Mouse (Mus musculus) natural killer cell, adult 2 months (primary cell): ENCODE results near the gene Stim2.
A peak's percentile ranks its signal among the peaks of the same experiment; 100 is the strongest.

Source experiments
- DNase-seq, 2 experiments: peaks; one replicate each; pipeline ENCODE4 v3.0.0; 2022; ENCODE audit warnings: low spot score in 2 of 2

Gene Stim2

GRCm38 (mm10) chr5:54046432-54046831 is 48.1 kb downstream of the Stim2 start:
- no peak for DNase-seq

GRCm38 (mm10) chr5:54049145-54049733 is 50.9 kb downstream of the Stim2 start:
- DNase-seq, result no peak

GRCm38 (mm10) chr5:54049940-54050339 is 51.6 kb downstream of the Stim2 start:
- no peak for DNase-seq

- DNase-seq, result no peak
These were observed 52.8 kb downstream of the Stim2 start for GRCm38 (mm10) chr5:54051056-54051455.

- no peak for DNase-seq
These were observed 53.9 kb downstream of the Stim2 start for GRCm38 (mm10) chr5:54052205-54052604.

- no peak for DNase-seq
These were observed 55.5 kb downstream of the Stim2 start for GRCm38 (mm10) chr5:54053673-54054366.

GRCm38 (mm10) chr5:54056266-54056665 is 58.0 kb downstream of the Stim2 start:
- DNase-seq, result no peak

- no peak for DNase-seq
These were observed 61.7 kb downstream of the Stim2 start for GRCm38 (mm10) chr5:54059998-54060397.

GRCm38 (mm10) chr5:54062079-54062478 is 63.8 kb downstream of the Stim2 start:
- no peak for DNase-seq

- no peak for DNase-seq
These were observed 69.3 kb downstream of the Stim2 start for GRCm38 (mm10) chr5:54067591-54067990.

- no peak for DNase-seq
These were observed 72.2 kb downstream of the Stim2 start for GRCm38 (mm10) chr5:54070549-54070948.

- DNase-seq, result no peak
These were observed 73.0 kb downstream of the Stim2 start for GRCm38 (mm10) chr5:54071288-54071687.

GRCm38 (mm10) chr5:54071705-54072104 is 73.4 kb downstream of the Stim2 start:
- no peak for DNase-seq

- no peak for DNase-seq
These were observed 75.0 kb downstream of the Stim2 start for GRCm38 (mm10) chr5:54073291-54073690.

GRCm38 (mm10) chr5:54079997-54080396 is 81.7 kb downstream of the Stim2 start:
- no peak for DNase-seq

- no peak for DNase-seq
These were observed 89.6 kb downstream of the Stim2 start for GRCm38 (mm10) chr5:54087912-54088311.

GRCm38 (mm10) chr5:54098219-54098618 is 99.9 kb downstream of the Stim2 start:
- DNase-seq, result no peak

- peak; percentile 40 to 46 for DNase-seq
These were observed 102.6 kb downstream of the Stim2 start for GRCm38 (mm10) chr5:54100916-54101315.

- peak; percentile 64 for DNase-seq
These were observed 103.0 kb downstream of the Stim2 start for GRCm38 (mm10) chr5:54101318-54101717.

- no peak for DNase-seq
These were observed 103.7 kb downstream of the Stim2 start for GRCm38 (mm10) chr5:54101960-54102359.

GRCm38 (mm10) chr5:54106669-54107068 is 108.4 kb downstream of the Stim2 start:
- DNase-seq, result no peak

- no peak for DNase-seq
These were observed 108.8 kb downstream of the Stim2 start for GRCm38 (mm10) chr5:54107069-54107468.

- DNase-seq, result no peak
These were observed 110.8 kb downstream of the Stim2 start for GRCm38 (mm10) chr5:54109096-54109495.

- DNase-seq, result peak; percentile 62 to 76
These were observed 112.5 kb downstream of the Stim2 start for GRCm38 (mm10) chr5:54110789-54111188.
